Mouse (Mus musculus) ovary, postnatal 10 days (tissue): ENCODE data around the gene Gm960.

Experiments
- DNase-seq: peaks from one replicate; pipeline ENCODE4 v3.0.0; 2022; ENCODE audit warnings: low spot score

The Gm960 gene

GRCm38 (mm10) chr19:4711601-4712155, 13.2 kb upstream of the Gm960 start:
- DNase-seq: no peak

- DNase-seq: no peak
These were observed 12.7 kb upstream of the Gm960 start, which contains the start of gene Sptbn2 for GRCm38 (mm10) chr19:4711098-4711600. TSS of gene Sptbn2 (plus strand) at chr19:4711167.

GRCm38 (mm10) chr19:4708765-4709164, 10.3 kb upstream of the Gm960 start:
- no peak for DNase-seq

GRCm38 (mm10) chr19:4701221-4701620, 2.8 kb upstream of the Gm960 start:
- DNase-seq: no peak

GRCm38 (mm10) chr19:4700656-4701055, 2.2 kb upstream of the Gm960 start:
- DNase-seq: no peak

- DNase-seq: no peak
These were observed 1.4 kb upstream of the Gm960 start for GRCm38 (mm10) chr19:4699821-4700220.

- no peak for DNase-seq
These were observed 388 bp upstream of the Gm960 start for GRCm38 (mm10) chr19:4698856-4699255.

- no peak for DNase-seq
These were observed 747 bp downstream of the Gm960 start for GRCm38 (mm10) chr19:4697721-4698120.

GRCm38 (mm10) chr19:4697121-4697520, 1.3 kb downstream of the Gm960 start:
- no peak for DNase-seq

- DNase-seq: no peak
These were observed 4.1 kb downstream of the Gm960 start for GRCm38 (mm10) chr19:4694346-4694745.

GRCm38 (mm10) chr19:4672401-4672800, 26.1 kb downstream of the Gm960 start:
- no peak for DNase-seq

GRCm38 (mm10) chr19:4670776-4671175, 27.7 kb downstream of the Gm960 start:
- no peak for DNase-seq

GRCm38 (mm10) chr19:4666815-4667214, 31.7 kb downstream of the Gm960 start:
- no peak for DNase-seq

GRCm38 (mm10) chr19:4658156-4658555, 40.3 kb downstream of the Gm960 start:
- no peak for DNase-seq

- DNase-seq: no peak
These were observed 51.5 kb downstream of the Gm960 start for GRCm38 (mm10) chr19:4646917-4647492.

- DNase-seq: no peak
These were observed 54.2 kb downstream of the Gm960 start for GRCm38 (mm10) chr19:4644271-4644670.

- no peak for DNase-seq
These were observed 62.5 kb downstream of the Gm960 start for GRCm38 (mm10) chr19:4635986-4636385.

- no peak for DNase-seq
These were observed 69.6 kb downstream of the Gm960 start for GRCm38 (mm10) chr19:4628819-4629218.

- no peak for DNase-seq
These were observed 72.5 kb downstream of the Gm960 start for GRCm38 (mm10) chr19:4625829-4626535.

- DNase-seq: peak; percentile 75
These were observed 73.2 kb downstream of the Gm960 start, which contains the start of gene Rce1 for GRCm38 (mm10) chr19:4625179-4625828. TSS of gene Rce1 (minus strand) at chr19:4625641.

GRCm38 (mm10) chr19:4624406-4625178, 73.9 kb downstream of the Gm960 start:
- no peak for DNase-seq

GRCm38 (mm10) chr19:4624006-4624405, 74.5 kb downstream of the Gm960 start:
- no peak for DNase-seq
